Mouse (Mus musculus): ENCODE results near the gene Fam8a1. TPM values are rescaled to one million over a fixed set of nuclear protein-coding genes. Genes with fewer than 3 reads are reported as not detected.

Gene Fam8a1
- total and polyA plus RNA-seq, 3 experiments, result 6.9 to 9.9 (median 9.9) TPM

- in situ Hi-C loops (cut with MboI; ENCODE audit: low pct_ligation_motif_present, low pct_unique_long_range_greater_than_20kb, low sequenced_read_pairs), result no loop called here
- peaks cover 38% of the 10 kb centered on the region for H3K27me3 ChIP-seq (replicated peaks)
- dilution Hi-C loops (cut with MboI; ENCODE audit: extremely low pct_ligation_motif_present, extremely low pct_unique_long_range_greater_than_20kb, low sequenced_read_pairs), result no loop called here
Measured at GRCm38 (mm10) chr13:46620964-46621757, 48.2 kb upstream of the Fam8a1 start.

GRCm38 (mm10) chr13:46626608-46627007 is 42.7 kb upstream of the Fam8a1 start:
- dilution Hi-C loops (cut with MboI; ENCODE audit: extremely low pct_ligation_motif_present, extremely low pct_unique_long_range_greater_than_20kb, low sequenced_read_pairs), result no loop called here
- Histone ChIP-seq H3K9me3 (replicated peaks; ENCODE audit: low read length) (peaks cover 3% of the 10 kb centered on the region), H3K36me3 (replicated peaks in 1 of 2; ENCODE audit: control insufficient read depth in 1 of 2, insufficient read depth in 1 of 2, low read length in 1 of 2) (no peaks in the 10 kb centered on the region), H3K27me3 (replicated peaks) (peaks cover 23% of the 10 kb centered on the region), H3K4me3 (replicated peaks in 1 of 3; ENCODE audit: low read depth in 2 of 3, low read length in 2 of 3, poor library complexity in 1 of 3) (no peak overlapping the region), H3K4me2 (ENCODE audit: insufficient read depth, low read depth, poor library complexity, severe bottlenecking) (no peak overlapping the region), H3K79me2 (replicated peaks; ENCODE audit: control insufficient read depth, extremely low read depth, insufficient read depth, poor library complexity, severe bottlenecking) (no peaks in the 10 kb centered on the region), H3K27ac (ENCODE audit: insufficient read depth, low read depth) (no peak overlapping the region), H3K4me1 (ENCODE audit: control insufficient read depth in 1 of 2, insufficient read depth in 2 of 2) (no peaks in the 10 kb centered on the region), H3K9ac (ENCODE audit: insufficient read depth, low read depth) (no peak overlapping the region)
- TF ChIP-seq RCOR1 (conservative IDR thresholded peaks at IDR 0.05; ENCODE audit: low read depth, low read length), result no peak
- no peak for TF ChIP-seq ZC3H11A (IDR thresholded peaks at IDR 0.05; ENCODE audit: low read depth, low read length)
- no peak for TF ChIP-seq USF1 (IDR thresholded peaks at IDR 0.05; ENCODE audit: low read depth, low read length)
- TF ChIP-seq POLR2AphosphoS2 (IDR thresholded peaks at IDR 0.05; ENCODE audit: low read depth, low read length), result no peak
- TF ChIP-seq GABPA (IDR thresholded peaks at IDR 0.05; ENCODE audit: insufficient replicate concordance, low read depth, low read length), result no peak
- no peak for TF ChIP-seq SMC3 (IDR thresholded peaks at IDR 0.05; ENCODE audit: low read depth, low read length)
- TF ChIP-seq ZNF384 (IDR thresholded peaks at IDR 0.05; ENCODE audit: low read depth, low read length), result no peak
- TF ChIP-seq RAD21 (IDR thresholded peaks at IDR 0.05; ENCODE audit: low read depth, low read length), result no peak
- TF ChIP-seq JUN (IDR thresholded peaks at IDR 0.05; ENCODE audit: insufficient read depth, low read depth, low read length), result no peak
- no peak for TF ChIP-seq IRF4 (IDR thresholded peaks at IDR 0.05; ENCODE audit: low read depth, low read length)
- no peak for TF ChIP-seq NRF1 (IDR thresholded peaks at IDR 0.05; ENCODE audit: low read depth, low read length)
- in situ Hi-C loops (cut with MboI; ENCODE audit: low pct_ligation_motif_present, low pct_unique_long_range_greater_than_20kb, low sequenced_read_pairs), result no loop called here
- DNase-seq (ENCODE audit: extremely low read depth), result no peak

More at GRCm38 (mm10) chr13:46620964-46621757, 48.2 kb upstream of the Fam8a1 start:
- no peak for DNase-seq (ENCODE audit: extremely low read depth)
- Histone ChIP-seq H3K27ac (ENCODE audit: insufficient read depth, low read depth) (no peak overlapping the region), H3K36me3 (replicated peaks in 1 of 2; ENCODE audit: control insufficient read depth in 1 of 2, insufficient read depth in 1 of 2, low read length in 1 of 2) (no peaks in the 10 kb centered on the region), H3K79me2 (replicated peaks; ENCODE audit: control insufficient read depth, extremely low read depth, insufficient read depth, poor library complexity, severe bottlenecking) (no peaks in the 10 kb centered on the region), H3K4me2 (ENCODE audit: insufficient read depth, low read depth, poor library complexity, severe bottlenecking) (no peak overlapping the region), H3K9me3 (replicated peaks; ENCODE audit: low read length) (peaks cover 9% of the 10 kb centered on the region), H3K9ac (ENCODE audit: insufficient read depth, low read depth) (no peak overlapping the region), H3K4me1 (ENCODE audit: control insufficient read depth in 1 of 2, insufficient read depth in 2 of 2) (peaks cover 6 to 40% of the 10 kb centered on the region in 2 experiments), H3K4me3 (replicated peaks in 1 of 3; ENCODE audit: low read depth in 2 of 3, low read length in 2 of 3, poor library complexity in 1 of 3) (no peak overlapping the region)
- TF ChIP-seq SIN3A (IDR thresholded peaks at IDR 0.05; ENCODE audit: low read length), result no peak
- no peak for TF ChIP-seq GABPA (IDR thresholded peaks at IDR 0.05; ENCODE audit: insufficient replicate concordance, low read depth, low read length)
- no peak for TF ChIP-seq ZKSCAN1 (IDR thresholded peaks at IDR 0.05; ENCODE audit: borderline replicate concordance, low read depth, low read length)
- TF ChIP-seq POLR2A (IDR thresholded peaks at IDR 0.05; ENCODE audit: low read depth, low read length), result no peak
- no peak for TF ChIP-seq BHLHE40 (IDR thresholded peaks at IDR 0.05; ENCODE audit: low read depth, low read length)
- TF ChIP-seq PAX5 (IDR thresholded peaks at IDR 0.05; ENCODE audit: low read length), result no peak
- TF ChIP-seq USF1 (IDR thresholded peaks at IDR 0.05; ENCODE audit: low read depth, low read length), result no peak
- TF ChIP-seq RCOR1 (conservative IDR thresholded peaks at IDR 0.05; ENCODE audit: low read depth, low read length), result no peak
- TF ChIP-seq USF2 (conservative IDR thresholded peaks at IDR 0.05; ENCODE audit: low read depth, low read length), result no peak
- no peak for TF ChIP-seq POLR2AphosphoS2 (IDR thresholded peaks at IDR 0.05; ENCODE audit: low read depth, low read length)
- TF ChIP-seq EP300 (IDR thresholded peaks at IDR 0.05; ENCODE audit: low read length), result no peak
- no peak for TF ChIP-seq CHD2 (IDR thresholded peaks at IDR 0.05; ENCODE audit: low read length)
- no peak for TF ChIP-seq TCF12 (IDR thresholded peaks at IDR 0.05; ENCODE audit: low read depth, low read length)
- TF ChIP-seq HCFC1 (IDR thresholded peaks at IDR 0.05; ENCODE audit: low read depth, low read length), result no peak
- TF ChIP-seq TBP (conservative IDR thresholded peaks at IDR 0.05; ENCODE audit: low read depth, low read length), result no peak
- TF ChIP-seq E2F4 (IDR thresholded peaks at IDR 0.05; ENCODE audit: insufficient replicate concordance, low read depth, low read length), result no peak
- TF ChIP-seq IRF4 (IDR thresholded peaks at IDR 0.05; ENCODE audit: low read depth, low read length), result no peak

Data from CH12.LX (cell line).